Mouse (Mus musculus) small intestine, adult 2 months (tissue): ENCODE data around the gene Chl1. TPM values are rescaled to one million over a fixed set of nuclear protein-coding genes. Genes with fewer than 3 reads are reported as not detected.

Experiments
- H3K27ac ChIP-seq: fragments of 200-500 bp; 2 replicates; pipeline ENCODE4 v1.5.1; 2012; ENCODE audit warnings: low read depth, low read length, control low read depth, inconsistent platforms; ENCODE audit not compliant: insufficient read depth
- H3K27me3 ChIP-seq: fragments of 200-500 bp; 2 replicates; pipeline ENCODE4 v1.6.1; 2012; ENCODE audit warnings: mild to moderate bottlenecking, moderate library complexity, low read length, inconsistent platforms; ENCODE audit not compliant: control insufficient read depth, insufficient read depth
- H3K36me3 ChIP-seq: fragments of 200-500 bp; 2 replicates; pipeline ENCODE4 v1.6.1; 2012; ENCODE audit warnings: mild to moderate bottlenecking, low read length, control low read depth, inconsistent platforms; ENCODE audit not compliant: control insufficient read depth, insufficient read depth
- H3K4me1 ChIP-seq: fragments of 200-500 bp; 2 replicates; pipeline ENCODE4 v1.6.1; 2012; ENCODE audit warnings: low read length, inconsistent platforms, mixed read lengths; ENCODE audit not compliant: control insufficient read depth, insufficient read depth, insufficient read length
- H3K4me3 ChIP-seq: fragments of 200-500 bp; 2 replicates; pipeline ENCODE4 v1.5.1; 2012; ENCODE audit warnings: low read depth, mild to moderate bottlenecking, control low read depth, inconsistent platforms, low read length, moderate library complexity
- CTCF ChIP-seq: fragments of 200-500 bp; IDR thresholded peaks from 2 replicates; pipeline ENCODE4 v1.5.1; 2012; ENCODE audit warnings: low read depth, mild to moderate bottlenecking, control low read depth, inconsistent platforms, low read length, moderate library complexity, mixed read lengths; ENCODE audit not compliant: insufficient replicate concordance, insufficient read length; ENCODE audit errors: extremely low read depth
- POLR2A ChIP-seq: fragments of 200-500 bp; IDR thresholded peaks from 2 replicates; pipeline ENCODE4 v1.6.1; 2012; ENCODE audit warnings: low read depth, mild to moderate bottlenecking, control low read depth, inconsistent platforms, low read length, moderate library complexity
- WGBS: fragments of 180-500 bp; shearing (Covaris S2); methylation state at CpG from one replicate; pipeline ENCODE4 v1.1.7; 2018; 5-methylcytosine and 5-hydroxymethylcytosine counted together
- polyA plus RNA-seq: library from polyadenylated mRNA; depleted of rRNA; stranded (reverse); fragments of >200 nt; gene quantifications from 2 replicates; pipeline ENCODE4 v1.2.3, GENCODE M21; 2012

Gene Chl1
- polyA plus RNA-seq, 1 experiment: 0.09 TPM

DNA sequence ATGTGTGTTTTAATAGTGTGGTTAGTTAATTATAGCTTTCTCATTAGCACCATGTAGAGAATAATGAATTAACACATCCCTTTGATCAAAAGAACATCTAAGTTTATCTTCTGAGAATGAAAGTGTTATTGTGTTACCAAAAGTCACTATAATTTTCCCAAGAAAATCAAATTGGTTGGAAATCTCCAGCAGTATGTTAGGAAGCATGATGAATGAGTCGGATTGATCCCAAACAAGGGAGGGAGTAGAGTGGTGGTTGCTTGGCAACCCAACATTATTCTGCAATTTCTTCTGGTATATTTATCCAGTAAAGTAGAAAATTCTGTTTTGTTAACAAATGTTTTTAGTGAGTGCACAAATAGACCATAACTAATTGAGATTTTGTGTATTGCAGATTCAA is 4.4 kb downstream of the Chl1 start:
- Histone ChIP-seq H3K4me1 (no peaks in the 10 kb centered on the region), H3K27me3 (no peaks in the 10 kb centered on the region; the same call in 1 of the 2 replicates), H3K27ac (no peak overlapping the region), H3K4me3 (no peak overlapping the region), H3K36me3 (no peaks in the 10 kb centered on the region)
- TF ChIP-seq POLR2A (no peak), CTCF (no peak)
- WGBS: 68% methylated on average over 1 of the region's 1 CpGs

DNA sequence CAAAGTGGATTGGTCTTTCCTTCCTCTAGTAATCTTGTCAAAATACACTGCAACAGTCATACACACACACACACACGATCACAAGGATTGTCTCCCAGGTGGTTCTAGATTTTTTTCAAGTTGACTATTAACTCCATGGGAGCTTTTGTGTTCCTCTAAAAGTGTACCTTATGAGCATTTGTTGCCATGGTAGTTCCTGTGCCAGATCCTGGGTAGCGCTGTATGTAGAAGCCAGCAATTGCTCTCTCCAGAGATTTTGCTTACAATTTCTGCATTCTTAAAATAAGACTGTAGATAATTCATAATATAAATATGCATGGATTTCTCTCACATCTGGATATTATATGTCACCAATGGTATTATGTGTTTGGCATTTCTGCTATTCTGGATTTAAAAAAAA is 9.2 kb downstream of the Chl1 start:
- 79% methylated on average over 2 of the region's 2 CpGs for WGBS
- H3K4me1 ChIP-seq: no peaks in the 10 kb centered on the region
- TF ChIP-seq POLR2A (no peak), CTCF (no peak)
- no peak overlapping the region for H3K4me3 ChIP-seq
- no peaks in the 10 kb centered on the region for H3K36me3 ChIP-seq
- no peaks in the 10 kb centered on the region for H3K27me3 ChIP-seq
- no peak overlapping the region for H3K27ac ChIP-seq

DNA sequence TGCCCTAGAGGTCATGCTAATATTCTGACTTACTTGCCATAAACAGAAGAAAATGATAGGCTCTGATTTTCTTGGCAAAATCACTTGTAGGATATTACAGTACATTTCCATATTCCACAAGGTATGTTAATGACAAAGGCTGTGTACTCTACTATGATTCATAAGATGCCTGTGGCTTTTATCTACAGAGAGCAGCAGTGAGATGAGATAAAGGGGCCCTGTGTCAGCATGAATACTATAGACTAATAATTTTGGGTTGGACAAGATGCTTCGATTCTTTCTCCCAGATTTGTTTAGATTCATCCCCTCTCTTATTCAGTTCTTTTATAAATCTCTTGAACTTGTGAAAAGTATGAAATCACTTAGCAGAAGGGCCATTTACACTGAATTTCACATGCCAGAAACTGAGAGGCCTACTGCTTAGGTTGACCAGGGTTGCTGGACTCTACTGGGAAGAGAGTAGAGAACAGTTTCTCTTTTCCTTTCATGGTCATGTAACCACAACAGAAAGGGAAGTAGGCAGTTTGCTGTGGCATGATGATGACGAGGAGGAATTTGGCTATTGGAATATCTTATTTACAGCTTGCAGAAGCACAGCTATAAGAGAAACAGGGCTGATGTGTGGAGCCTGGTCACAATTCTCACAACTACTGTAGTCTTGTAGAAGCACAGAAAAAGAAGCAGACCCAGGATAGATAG is 15.1 kb downstream of the Chl1 start:
- no peak for TF ChIP-seq POLR2A
- no peak for TF ChIP-seq CTCF
- WGBS: 59% methylated on average over 2 of the region's 2 CpGs
- Histone ChIP-seq H3K4me1 (no peaks in the 10 kb centered on the region), H3K27me3 (no peaks in the 10 kb centered on the region), H3K27ac (no peak overlapping the region), H3K4me3 (no peak overlapping the region), H3K36me3 (no peaks in the 10 kb centered on the region)

DNA sequence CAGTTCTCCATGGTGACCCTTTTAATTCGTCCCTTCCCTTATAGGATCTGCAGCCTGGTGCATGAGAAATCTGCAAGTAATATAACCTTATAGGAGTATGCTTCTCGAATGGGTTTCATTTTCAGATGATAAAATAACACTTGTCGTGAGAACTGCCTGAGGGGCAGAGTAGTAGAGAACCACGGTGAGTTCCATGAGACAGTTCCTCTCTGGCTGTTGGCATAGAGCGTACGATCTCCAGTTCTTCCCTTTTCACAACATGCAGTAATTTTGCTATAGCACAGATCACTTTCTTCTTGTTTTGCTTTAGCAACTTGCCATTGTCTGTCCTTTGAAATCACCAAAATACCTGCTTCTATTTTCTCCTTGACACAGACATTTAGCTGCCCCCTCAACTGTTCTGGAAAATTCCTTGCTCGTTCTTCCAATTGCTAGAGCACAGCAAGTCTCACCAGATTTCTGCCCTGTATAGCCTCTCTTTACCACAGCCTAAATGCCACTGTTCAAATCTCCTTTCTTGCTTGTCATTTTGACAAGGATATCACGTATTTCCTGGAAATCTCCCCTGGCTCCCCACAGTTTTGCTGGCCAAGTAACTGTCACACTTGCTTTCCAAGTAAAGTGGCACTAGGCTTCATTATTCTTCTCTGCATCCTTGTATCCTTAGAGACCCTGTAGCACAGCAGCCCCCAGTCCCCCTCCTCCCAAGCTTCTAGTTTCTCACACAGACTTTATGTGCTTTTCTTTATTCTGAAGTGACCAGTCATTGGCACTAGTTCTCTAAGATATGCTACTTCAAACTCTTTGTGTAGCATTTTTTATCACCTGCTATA is 16.8 kb downstream of the Chl1 start:
- 70% methylated on average over 8 of the region's 8 CpGs for WGBS
- TF ChIP-seq CTCF (no peak), POLR2A (no peak)
- H3K4me3 ChIP-seq: no peak overlapping the region
- no peaks in the 10 kb centered on the region for H3K4me1 ChIP-seq
- no peaks in the 10 kb centered on the region for H3K27me3 ChIP-seq
- H3K36me3 ChIP-seq: no peaks in the 10 kb centered on the region
- no peak overlapping the region for H3K27ac ChIP-seq

DNA sequence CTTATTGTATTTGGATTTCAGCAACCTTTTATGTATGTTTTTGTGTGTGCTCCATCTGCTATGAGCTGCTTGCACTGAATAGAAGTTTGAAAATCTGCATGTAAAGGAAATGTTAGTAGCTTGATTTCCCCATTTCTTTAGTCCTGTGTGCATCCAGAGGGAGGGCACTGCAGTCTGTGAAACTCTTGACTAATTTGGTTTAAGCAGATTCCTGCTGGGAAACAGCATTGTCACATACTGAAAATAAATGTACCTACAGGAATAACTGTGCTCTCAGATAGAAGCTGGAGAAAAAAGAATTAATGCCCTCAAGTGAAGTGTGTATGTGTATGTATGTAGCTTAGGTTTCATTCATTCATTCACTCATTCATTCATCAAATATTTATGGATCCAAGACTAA is 22.7 kb downstream of the Chl1 start:
- no peak for TF ChIP-seq CTCF
- TF ChIP-seq POLR2A: no peak
- H3K36me3 ChIP-seq: no peaks in the 10 kb centered on the region
- no peak overlapping the region for H3K27ac ChIP-seq
- no peak overlapping the region for H3K4me3 ChIP-seq
- H3K4me1 ChIP-seq: no peaks in the 10 kb centered on the region
- no peaks in the 10 kb centered on the region for H3K27me3 ChIP-seq

DNA sequence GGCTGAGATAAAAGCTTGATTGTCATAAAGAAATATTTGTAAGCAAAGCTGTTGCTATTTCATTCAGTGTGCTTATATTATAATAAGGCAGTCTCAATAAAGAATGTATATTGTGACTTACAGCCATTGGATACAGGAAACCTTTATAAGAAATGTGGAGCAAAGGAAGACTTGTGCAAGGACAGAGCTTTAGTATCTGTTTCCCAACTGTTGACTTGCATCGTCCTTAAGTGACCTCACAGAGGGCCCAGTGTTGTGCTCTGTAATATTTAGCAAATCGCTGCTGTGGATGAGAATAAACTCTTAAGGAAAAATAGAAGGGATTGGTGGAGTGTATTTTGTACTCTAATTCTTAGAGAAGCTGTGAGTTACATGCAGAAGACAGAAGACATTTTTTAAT is 23.6 kb downstream of the Chl1 start:
- Histone ChIP-seq H3K4me3 (no peak overlapping the region), H3K36me3 (no peaks in the 10 kb centered on the region), H3K27ac (no peak overlapping the region), H3K27me3 (no peaks in the 10 kb centered on the region), H3K4me1 (no peaks in the 10 kb centered on the region)
- 67% methylated on average over 2 of the region's 2 CpGs for WGBS
- no peak for TF ChIP-seq CTCF

DNA sequence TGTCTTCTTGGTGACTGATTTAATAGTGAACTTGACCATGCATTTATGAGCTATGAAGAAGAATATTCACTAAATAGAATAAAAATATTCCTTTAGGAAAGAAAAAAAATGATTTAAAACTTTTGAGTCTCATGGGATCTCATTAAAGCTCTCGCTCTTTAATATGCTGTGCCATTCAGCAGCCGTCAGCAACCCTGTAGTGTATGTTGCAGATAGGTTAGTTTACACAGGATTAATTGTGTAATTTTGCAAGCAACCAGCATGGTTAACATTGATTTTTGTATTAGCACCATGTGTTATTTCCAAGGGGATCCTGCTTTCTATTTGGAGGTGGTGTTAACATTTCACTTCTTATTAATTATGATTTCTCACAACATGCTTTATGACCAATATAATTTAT is 32.2 kb downstream of the Chl1 start:
- Histone ChIP-seq H3K4me1 (no peaks in the 10 kb centered on the region), H3K27ac (no peak overlapping the region), H3K4me3 (no peak overlapping the region), H3K27me3 (no peaks in the 10 kb centered on the region), H3K36me3 (no peaks in the 10 kb centered on the region)
- WGBS: 78% methylated on average over 2 of the region's 2 CpGs
- TF ChIP-seq CTCF: no peak
- no peak for TF ChIP-seq POLR2A
